Mouse (Mus musculus): Measurements from ENCODE around the gene Mpp6.

Mpp6 gene

DNA sequence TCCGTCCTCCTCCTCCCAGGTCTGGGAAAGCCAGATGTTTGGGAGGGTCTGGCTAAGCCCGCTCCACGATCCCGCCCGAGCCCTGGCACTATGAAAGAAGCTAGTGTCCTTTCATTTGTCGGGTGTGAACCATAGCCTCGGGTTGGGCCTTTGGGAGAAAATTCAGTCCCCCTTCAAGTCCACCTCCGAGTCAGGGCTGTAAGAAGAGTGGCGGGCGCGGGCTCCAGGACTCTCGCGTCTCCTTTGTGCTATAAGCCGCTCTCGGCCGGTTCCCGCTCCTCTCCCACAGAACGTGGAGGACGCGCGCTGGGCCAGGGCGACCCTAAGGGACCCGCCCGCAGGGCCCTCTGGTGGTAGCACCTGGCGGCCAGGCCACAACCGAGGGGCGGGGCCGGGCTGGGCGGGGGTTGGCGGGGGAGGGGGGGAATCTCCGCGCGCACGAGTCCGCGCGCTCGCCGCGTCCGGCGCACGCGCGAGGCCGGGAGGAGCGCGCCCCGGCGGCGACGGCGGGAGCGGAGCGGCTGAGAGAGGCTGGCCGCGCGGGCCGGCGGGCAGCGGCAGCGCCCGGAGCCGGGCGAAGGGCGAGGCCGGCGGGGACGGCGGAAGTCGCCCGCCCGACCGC is at the start of gene Mpp6:
Gene Mpp6, plus strand, starts transcription at position 485 of the 622 bp plus-strand sequence.
- peak; percentile 84 for DNase-seq

- no peak for DNase-seq
Measured at GRCm38 (mm10) chr6:50066172-50066571, 43.9 kb upstream of the Mpp6 start.

DNA sequence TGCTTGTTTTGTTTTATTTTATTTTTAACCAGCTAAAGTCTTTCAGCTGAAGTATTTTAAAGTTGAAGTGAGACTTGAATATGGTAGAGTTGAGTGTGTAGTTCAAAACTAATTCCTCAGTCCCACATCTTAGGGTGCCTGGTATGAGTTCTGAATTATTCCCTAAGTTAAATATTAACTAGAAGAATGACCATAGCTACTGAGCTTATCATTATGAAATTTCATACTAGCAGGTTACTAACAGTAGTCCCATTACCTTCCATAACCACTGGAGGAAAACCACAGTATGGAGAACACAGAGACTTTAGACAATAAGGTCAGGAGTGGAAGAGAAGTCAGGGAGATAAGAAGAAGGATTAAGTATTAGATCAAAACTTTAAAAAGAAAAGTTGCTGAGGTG is 41.6 kb upstream of the Mpp6 start:
- no peak for DNase-seq

DNA sequence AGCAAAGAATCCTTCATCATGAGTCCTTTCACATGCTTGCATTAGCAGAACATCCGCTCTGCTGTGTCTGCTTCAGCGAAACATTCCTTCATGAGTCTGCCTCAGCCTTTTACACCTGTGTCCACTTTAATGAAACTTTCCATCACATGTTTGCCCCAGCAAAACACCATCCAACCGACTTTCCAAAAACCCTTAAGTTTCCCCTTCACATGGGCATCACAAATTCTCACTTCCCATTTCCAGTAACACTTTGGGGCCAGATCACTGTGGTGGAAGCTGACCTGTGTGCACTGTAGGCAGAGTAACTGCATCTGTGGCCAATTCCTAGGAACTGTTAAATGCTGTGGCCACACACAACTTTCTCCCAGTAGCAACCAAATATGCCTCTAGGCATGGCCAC is 34.8 kb upstream of the Mpp6 start:
- DNase-seq: no peak

DNA sequence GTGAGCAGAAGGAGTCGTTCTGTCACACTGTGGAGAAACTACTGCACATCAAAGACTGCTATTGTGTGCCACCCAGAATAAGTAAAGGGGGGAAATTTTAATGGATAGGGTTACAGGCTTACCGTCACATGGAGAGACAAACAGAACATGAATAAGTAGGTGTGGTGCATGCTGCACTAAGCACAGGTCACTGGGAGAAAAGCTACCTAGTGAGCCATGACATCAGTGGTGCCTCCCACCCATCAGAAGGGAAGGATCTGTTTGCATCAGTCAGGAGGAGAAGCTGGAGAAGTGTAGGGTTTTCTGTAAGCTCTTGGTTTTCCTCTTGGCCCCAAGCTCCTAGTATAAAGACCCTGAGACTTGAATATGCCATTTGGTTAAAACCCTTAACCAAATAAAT is 33.6 kb upstream of the Mpp6 start:
- DNase-seq: no peak

DNA sequence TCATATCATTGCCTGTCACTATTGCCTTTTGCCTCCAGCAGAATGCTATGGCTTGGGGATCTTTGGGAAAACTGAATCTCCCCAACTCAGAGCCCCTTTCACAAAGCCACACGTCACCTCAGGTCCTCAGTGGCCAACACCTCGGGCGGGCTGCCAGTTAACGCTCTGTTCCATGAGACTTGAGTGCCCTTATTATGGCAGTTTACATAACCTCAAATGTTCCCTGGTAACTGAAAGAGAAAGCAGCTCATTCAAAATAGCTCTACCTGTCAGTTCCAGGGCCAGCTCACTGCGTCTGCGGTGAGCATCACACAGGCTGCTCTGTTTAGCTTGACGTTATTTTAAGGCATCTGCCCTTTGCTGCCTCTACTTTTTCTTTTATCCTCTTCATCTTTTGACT is 29.6 kb upstream of the Mpp6 start:
- peak; percentile 60 for DNase-seq

GRCm38 (mm10) chr6:50085206-50085605 is 24.8 kb upstream of the Mpp6 start:
- no peak for DNase-seq

- DNase-seq: no peak
Measured at GRCm38 (mm10) chr6:50089333-50089732, 20.7 kb upstream of the Mpp6 start.

DNA sequence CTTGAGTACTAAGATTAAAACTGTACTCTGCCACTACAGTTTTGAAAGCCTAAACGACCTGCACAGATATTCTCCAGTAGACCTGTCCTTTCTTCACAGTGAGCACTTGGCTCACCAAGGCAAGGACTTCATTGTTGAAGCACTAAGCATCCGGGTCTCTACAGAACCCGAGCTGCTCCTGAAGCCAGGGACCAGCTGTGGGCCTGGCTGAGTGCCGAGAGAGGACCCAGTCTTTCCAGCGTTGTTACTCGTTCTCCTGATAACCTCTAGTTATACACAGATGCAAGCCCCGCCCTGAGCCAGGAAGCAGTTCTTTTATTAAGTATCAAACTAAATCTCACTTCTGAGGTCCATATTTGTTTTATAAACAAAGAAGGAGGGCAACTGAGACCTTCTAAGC is 19.8 kb upstream of the Mpp6 start:
- no peak for DNase-seq

GRCm38 (mm10) chr6:50091462-50092154 is 18.4 kb upstream of the Mpp6 start:
- no peak for DNase-seq

GRCm38 (mm10) chr6:50109201-50109756 is 762 bp upstream of the Mpp6 start:
- DNase-seq: no peak

DNA sequence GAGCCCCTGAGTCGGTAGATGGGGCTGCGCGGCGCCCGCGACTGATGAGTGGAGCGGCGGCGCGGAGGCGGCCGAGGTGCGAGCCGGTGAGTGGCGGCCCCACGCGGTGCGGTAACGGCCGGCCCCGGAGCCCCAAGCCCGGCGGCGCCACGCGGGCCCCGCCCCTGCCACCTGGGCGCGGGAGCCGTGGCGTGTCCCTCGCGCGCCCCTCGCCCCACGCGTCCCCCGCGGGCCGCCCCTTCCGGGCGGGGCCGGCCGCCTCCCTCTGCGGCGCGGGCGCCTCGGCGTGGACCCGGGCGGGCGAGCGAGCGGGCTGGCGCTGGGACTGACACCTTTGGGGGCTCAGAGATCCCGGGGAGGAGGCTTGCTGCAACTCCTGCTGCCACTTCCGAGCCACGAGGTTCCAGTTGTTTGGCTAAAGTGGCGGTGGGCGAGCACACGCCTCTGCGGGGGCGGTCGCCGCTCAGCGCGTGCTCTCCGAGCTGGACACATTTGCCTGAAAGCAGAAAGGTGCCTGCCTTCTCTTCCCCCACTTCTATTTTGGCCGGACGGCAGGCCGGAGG is 419 bp downstream of the Mpp6 start:
- peak; percentile 32 for DNase-seq

- DNase-seq: no peak
Measured at GRCm38 (mm10) chr6:50111111-50111655, 1.1 kb downstream of the Mpp6 start.

DNA sequence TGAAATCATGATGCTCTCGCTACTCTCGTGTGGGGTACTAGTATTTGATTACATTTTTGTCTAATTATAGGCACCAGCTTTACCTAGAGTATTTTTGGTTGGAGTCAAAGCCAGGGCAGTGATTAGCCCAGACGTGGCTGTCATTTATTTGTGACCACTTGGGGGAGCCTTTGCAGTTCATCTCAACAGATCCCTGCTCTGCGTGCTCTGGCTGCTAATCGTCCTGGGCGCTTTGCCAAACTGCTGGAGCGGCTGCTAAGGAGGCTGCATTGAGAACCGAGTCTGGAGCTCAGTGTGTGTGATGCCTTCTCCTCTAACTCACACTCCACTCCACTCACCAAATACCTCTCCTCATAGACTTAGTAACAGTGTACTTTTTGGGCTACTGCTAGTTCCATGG is 2.7 kb downstream of the Mpp6 start:
- DNase-seq: peak; percentile 96

GRCm38 (mm10) chr6:50114280-50114679 is 4.2 kb downstream of the Mpp6 start:
- DNase-seq: peak; percentile 4

GRCm38 (mm10) chr6:50120931-50121330 is 10.9 kb downstream of the Mpp6 start:
- DNase-seq: no peak

DNA sequence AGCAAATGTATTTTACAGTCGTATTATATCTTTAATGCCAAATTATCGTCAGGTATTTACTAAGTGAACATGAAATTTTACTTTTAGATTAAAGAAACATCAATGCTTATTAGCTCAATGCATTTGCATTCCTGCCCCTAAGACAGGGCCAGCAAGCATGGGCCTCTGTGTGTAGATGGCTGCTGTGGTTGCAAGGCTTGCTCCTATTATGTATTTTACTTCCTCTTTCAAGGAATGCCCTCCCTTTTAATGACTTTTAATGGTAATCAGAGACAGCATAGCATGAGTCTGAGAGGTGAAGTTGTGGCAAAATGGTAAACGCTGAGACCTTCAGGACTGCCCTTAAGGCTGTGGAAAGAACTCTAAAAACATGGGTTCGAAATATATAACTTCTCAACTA is 12.8 kb downstream of the Mpp6 start:
- DNase-seq: no peak

- DNase-seq: no peak
Measured at GRCm38 (mm10) chr6:50124197-50124596, 14.2 kb downstream of the Mpp6 start.

DNA sequence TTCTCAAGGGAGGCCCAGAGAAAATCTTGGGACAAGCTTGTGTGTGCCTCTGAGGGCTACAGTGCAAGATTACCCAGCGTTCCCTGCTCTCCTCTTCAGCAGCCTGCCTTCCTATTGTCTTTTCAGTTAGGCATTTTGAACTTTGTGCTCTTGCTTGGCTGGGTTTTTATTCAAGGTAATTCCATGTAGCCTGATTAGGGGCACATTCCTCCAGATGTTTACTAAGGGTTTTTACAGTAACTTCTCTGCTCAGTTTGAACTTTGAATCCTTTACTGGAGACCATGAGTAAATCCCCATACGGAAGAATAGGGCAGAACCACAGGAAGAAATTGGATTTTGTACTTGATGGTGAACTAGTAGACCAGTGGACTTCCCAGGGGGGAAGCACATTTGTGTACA is 16.3 kb downstream of the Mpp6 start:
- DNase-seq: no peak

DNA sequence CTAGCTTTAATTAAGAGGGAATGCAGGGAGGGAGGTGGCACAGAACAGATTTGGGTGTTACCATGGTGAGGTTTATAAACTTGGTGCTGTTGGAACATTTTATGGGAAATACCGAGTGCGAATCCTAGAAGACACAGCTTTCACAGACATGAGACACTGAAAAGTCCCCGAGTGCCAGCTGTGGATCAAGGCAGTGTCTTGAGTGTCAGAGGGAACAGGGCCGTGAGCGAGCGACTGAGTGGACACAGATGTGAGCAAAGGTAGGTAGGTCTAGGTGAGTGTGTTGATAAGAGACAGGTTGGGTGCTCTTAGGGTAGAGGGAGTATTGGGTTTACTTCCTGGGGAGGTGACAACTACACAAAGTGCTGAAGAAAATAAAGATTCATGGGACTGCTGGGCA is 17.5 kb downstream of the Mpp6 start:
- DNase-seq: no peak

DNA sequence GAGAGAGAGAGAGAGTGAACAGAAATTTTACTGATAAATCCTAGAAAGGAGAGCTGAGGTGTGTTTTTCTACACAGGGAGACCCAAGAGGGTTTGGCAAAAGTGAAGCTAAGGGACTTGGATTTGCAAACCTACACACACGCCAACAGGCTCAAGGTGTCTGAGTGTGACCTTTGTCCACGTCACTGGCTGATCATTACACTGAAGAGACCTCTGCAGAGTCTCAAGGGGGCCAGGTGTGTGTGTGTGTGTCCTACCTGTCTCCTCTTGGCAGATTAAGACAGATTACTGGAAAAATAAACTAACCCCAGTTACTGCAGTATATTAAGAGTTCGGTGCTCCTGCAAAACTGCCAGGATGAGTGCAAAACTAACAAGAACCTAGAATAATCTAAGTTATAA is 27.6 kb downstream of the Mpp6 start:
- no peak for DNase-seq

- no peak for DNase-seq
Measured at GRCm38 (mm10) chr6:50139526-50139925, 29.5 kb downstream of the Mpp6 start.

DNA sequence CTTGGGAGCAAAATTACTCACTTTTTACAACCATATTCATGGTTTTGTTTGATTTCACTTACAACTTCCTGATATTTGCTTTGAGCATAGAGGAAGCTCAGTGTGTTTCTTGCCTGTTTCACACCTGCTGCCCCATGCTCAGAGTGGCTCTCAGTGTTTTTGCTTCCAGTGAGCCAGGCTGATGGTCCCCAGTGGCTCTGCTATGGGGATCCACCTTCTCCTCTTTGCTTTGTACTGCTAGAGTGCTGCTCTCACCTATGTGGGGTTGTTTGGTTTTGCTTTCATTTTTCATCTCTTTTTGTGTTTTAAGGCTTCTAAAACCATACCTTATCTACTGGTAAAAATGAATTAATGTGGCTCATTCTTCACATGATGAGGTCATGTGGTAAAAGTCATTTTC is 36.1 kb downstream of the Mpp6 start:
- DNase-seq: no peak

DNA sequence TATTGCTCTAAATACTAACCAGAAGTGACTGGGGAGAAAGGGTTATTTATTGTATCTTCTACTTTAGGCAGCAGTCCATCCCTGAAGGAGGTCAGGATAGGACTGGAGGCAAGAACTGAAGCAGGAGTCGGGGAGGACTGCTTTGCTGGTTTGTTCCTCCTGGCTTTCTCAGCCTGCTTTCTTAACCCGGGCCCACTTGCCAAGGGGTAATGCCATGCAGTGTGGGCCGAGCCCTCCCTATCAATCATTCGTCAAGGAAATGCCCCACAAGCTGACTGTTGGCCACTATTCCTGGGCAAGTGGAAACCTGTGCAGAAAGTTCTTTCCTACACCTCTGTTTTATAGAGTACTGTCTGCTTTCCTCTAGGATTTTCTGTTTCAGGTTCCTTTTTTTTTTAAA is 39.3 kb downstream of the Mpp6 start:
- DNase-seq: no peak

Measured in lung, postnatal 14 days (tissue).